Mouse (Mus musculus): ENCODE data around the gene Usp39. TPM values are rescaled to one million over a fixed set of nuclear protein-coding genes. Genes with fewer than 3 reads are reported as not detected.

Usp39 gene
- polyA plus RNA-seq, 1 experiment = 12.0 TPM

DNA sequence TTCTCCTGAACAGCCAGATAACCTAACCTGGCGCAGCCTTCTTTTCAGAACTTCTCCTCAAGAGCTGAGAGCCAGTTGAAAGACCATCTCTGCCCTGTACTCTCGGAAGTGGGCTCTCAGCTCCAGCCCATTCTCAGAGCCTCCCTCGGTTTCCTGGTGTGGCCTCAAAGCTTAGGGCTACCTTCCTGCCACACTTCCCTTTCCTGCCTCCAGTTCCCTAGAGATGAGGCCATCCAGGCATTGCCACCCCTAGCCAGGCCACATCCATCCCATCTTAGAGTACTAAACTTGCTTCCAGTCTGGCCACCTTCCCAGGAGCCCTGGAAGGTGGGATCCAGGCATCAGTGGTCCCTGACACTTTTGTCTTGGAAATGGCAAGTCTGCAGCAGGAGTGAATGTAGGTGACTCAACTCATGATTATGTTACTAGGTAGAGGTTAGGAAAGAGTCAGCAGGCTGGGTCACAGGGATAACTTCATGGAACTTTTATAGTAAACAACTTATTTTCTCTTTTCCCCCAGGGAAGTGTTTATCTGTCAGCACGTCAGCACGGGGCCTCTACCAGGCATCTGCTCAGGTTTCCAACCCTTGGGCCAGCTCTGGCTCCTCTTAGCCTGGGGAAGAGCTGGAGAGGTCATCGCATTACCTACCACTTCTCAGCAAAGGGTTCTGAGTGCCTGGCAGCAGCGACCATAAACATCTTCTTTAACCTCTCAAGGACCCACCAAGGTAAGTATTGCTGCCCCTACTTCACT is 34.6 kb upstream of the Usp39 start:
- peak overlapping the region; percentile 82 for H3K27ac ChIP-seq (replicated peaks; ENCODE audit: low read depth, low read length)
- H3K4me1 ChIP-seq (ENCODE audit: control insufficient read depth, insufficient read depth, insufficient read length, low read length) = peaks cover 3% of the 10 kb centered on the region; the same call in 1 of the 2 replicates
- peak overlapping the region; percentile 91 for H3K4me3 ChIP-seq (ENCODE audit: insufficient read depth, low read depth, low read length)

- Histone ChIP-seq H3K27ac (replicated peaks; ENCODE audit: low read depth, low read length) (peak overlapping the region; percentile 35; the same call in 1 of the 2 replicates), H3K4me1 (ENCODE audit: control insufficient read depth, insufficient read depth, insufficient read length, low read length) (peaks cover 3% of the 10 kb centered on the region; the same call in 1 of the 2 replicates), H3K4me3 (ENCODE audit: insufficient read depth, low read depth, low read length) (peak overlapping the region; percentile 91)
Observed at GRCm38 (mm10) chr6:72378510-72379234, 33.7 kb upstream of the Usp39 start.

DNA sequence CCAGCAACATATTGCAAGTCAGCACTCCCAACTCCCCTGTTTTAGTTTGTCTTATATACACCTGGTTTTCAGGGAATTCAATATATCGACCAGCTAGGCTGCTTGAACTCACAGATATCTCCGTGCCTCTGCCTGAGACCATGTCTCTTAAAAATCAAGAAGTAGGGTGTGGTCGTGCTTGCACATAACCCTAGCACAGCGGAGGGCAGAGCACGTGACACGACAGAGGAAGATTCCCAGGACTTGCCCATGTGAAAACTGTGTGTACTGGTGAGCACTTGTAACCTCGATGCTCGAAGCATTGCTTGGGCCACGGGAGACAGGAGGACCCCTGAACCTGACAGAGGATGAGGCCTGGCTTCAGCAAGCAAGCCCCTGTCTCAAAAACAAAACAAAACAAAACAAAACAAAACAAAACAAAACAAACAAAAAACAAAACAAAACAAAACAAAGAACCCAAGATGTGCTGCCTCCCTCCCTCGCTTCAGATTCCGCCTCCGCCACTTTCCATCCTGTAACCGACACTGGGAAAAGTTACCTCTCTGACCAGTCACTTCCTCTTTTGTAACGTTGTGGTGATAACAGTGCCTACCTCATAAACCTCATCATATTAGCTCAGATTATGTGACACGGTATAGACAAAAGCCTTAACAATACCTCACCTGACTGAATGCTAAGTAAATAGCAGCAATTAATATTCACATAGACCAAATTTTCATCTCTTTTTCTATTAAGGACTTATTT is 30.0 kb upstream of the Usp39 start:
- Histone ChIP-seq H3K4me3 (ENCODE audit: insufficient read depth, low read depth, low read length) (no peak overlapping the region), H3K27ac (replicated peaks; ENCODE audit: low read depth, low read length) (no peak overlapping the region), H3K4me1 (ENCODE audit: control insufficient read depth, insufficient read depth, insufficient read length, low read length) (peaks cover 7% of the 10 kb centered on the region; the same call in 1 of the 2 replicates)

DNA sequence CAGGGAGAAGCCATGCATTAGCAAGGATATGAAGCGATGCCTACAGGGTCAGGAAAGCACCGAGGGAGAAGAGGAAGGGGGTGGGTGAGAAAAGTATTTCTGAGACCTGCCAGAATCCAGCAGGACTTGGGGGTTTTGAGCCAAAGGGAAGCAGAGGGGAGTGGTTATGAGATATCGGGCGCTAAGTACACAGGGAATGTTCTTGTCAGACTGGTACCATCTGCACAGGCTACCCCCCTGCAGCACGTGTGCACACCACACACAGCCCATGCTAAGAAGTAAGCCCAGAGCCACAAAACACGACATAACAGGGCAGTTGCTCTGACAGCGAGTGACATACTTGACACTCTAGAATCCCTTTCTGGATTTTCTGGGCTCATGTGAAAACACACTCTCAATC is 29.2 kb upstream of the Usp39 start:
- no peak overlapping the region for H3K27ac ChIP-seq (replicated peaks; ENCODE audit: low read depth, low read length)
- peaks cover 4% of the 10 kb centered on the region; the same call in 1 of the 2 replicates for H3K4me1 ChIP-seq (ENCODE audit: control insufficient read depth, insufficient read depth, insufficient read length, low read length)
- no peak overlapping the region for H3K4me3 ChIP-seq (ENCODE audit: insufficient read depth, low read depth, low read length)

DNA sequence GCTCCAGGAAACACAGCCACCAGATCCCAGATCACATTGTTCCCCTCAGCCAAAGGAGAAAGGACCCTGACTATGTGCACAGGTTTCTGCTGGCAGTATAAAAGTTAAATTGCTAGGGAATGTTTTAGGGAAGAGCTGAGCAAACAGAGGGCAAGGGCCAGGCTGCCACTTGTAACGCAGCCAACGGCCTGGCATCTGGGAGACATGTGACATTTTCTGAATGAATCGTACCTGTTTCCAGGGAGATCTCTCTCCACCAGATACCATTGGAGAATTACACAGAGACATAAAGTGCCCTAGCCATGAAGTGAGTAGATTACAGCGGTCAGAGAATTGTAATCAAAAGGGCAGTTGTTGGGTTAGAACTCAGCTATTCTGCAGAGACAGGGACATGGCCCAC is 28.2 kb upstream of the Usp39 start:
- H3K27ac ChIP-seq (replicated peaks; ENCODE audit: low read depth, low read length) = no peak overlapping the region
- H3K4me1 ChIP-seq (ENCODE audit: control insufficient read depth, insufficient read depth, insufficient read length, low read length) = peaks cover 4% of the 10 kb centered on the region; the same call in 1 of the 2 replicates

GRCm38 (mm10) chr6:72371571-72371970 is 26.6 kb upstream of the Usp39 start:
- no peak overlapping the region for H3K4me3 ChIP-seq (ENCODE audit: insufficient read depth, low read depth, low read length)
- no peak overlapping the region for H3K27ac ChIP-seq (replicated peaks; ENCODE audit: low read depth, low read length)
- peaks cover 4% of the 10 kb centered on the region; the same call in 1 of the 2 replicates for H3K4me1 ChIP-seq (ENCODE audit: control insufficient read depth, insufficient read depth, insufficient read length, low read length)

More for the DNA sequence above, 28.2 kb upstream of the Usp39 start:
- no peak overlapping the region for H3K4me3 ChIP-seq (ENCODE audit: insufficient read depth, low read depth, low read length)

GRCm38 (mm10) chr6:72371147-72371546 is 26.2 kb upstream of the Usp39 start:
- Histone ChIP-seq H3K4me3 (ENCODE audit: insufficient read depth, low read depth, low read length) (no peak overlapping the region), H3K27ac (replicated peaks; ENCODE audit: low read depth, low read length) (no peak overlapping the region), H3K4me1 (ENCODE audit: control insufficient read depth, insufficient read depth, insufficient read length, low read length) (peaks cover 4% of the 10 kb centered on the region; the same call in 1 of the 2 replicates)

DNA sequence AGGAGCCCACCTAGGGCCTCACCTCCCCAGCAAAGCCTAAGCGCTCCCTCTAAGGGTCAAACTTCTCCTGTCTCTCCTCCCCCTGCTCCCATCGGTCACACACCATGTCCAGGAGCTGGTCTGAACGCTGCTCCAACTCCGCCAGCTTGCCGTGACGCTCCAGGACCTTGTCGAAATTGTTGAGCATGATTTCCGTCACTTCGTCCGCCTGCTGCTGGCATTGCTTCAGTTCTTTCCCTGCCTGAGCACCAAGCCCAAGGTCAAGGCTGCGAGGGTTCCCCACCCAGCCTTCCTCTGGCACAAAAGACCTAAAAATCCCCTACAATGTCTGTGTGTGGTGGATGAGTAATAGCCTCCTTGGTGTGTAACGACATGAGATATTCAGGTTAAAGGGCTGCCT is 25.1 kb upstream of the Usp39 start:
- peaks cover 4% of the 10 kb centered on the region; the same call in 1 of the 2 replicates for H3K4me1 ChIP-seq (ENCODE audit: control insufficient read depth, insufficient read depth, insufficient read length, low read length)
- H3K4me3 ChIP-seq (ENCODE audit: insufficient read depth, low read depth, low read length) = no peak overlapping the region
- no peak overlapping the region for H3K27ac ChIP-seq (replicated peaks; ENCODE audit: low read depth, low read length)

- Histone ChIP-seq H3K4me3 (ENCODE audit: insufficient read depth, low read depth, low read length) (no peak overlapping the region), H3K27ac (replicated peaks; ENCODE audit: low read depth, low read length) (no peak overlapping the region), H3K4me1 (ENCODE audit: control insufficient read depth, insufficient read depth, insufficient read length, low read length) (peaks cover 4% of the 10 kb centered on the region; the same call in 1 of the 2 replicates)
Observed at GRCm38 (mm10) chr6:72369557-72369956, 24.6 kb upstream of the Usp39 start.

GRCm38 (mm10) chr6:72367460-72367974 is 22.5 kb upstream of the Usp39 start:
- Histone ChIP-seq H3K4me1 (ENCODE audit: control insufficient read depth, insufficient read depth, insufficient read length, low read length) (peaks cover 4% of the 10 kb centered on the region; the same call in 1 of the 2 replicates), H3K4me3 (ENCODE audit: insufficient read depth, low read depth, low read length) (no peak overlapping the region), H3K27ac (replicated peaks; ENCODE audit: low read depth, low read length) (no peak overlapping the region)

DNA sequence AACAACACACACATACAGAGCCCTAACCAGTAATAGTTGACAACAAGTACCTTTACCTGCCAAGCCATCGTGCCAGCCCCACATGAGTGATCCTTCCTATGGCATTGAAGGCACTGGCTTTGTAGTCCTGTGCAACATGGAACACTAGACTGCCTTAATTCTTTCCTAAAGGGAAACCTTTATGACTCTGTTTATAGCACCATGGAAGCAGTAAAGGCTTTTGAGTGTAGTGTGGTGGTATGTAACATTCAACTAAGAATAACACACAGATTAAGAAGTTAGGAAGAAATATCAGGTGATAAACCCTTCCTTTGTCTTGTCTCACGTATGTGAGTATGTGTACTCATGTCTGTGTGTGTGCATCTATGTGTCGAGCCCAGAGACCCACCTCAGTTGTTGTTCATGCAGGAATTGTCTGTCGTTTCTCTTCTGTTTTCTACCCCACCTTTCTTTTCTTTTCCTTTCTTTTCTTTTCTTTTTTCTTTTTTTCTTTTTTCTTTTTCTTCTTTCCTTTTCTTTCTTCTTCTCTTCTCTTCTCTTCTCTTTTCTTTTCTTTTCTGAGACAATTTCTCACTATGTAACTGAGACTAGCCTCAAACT is 22.0 kb upstream of the Usp39 start, which contains the start of gene Rnf181:
Gene Rnf181 (minus strand): TSS at position 113 of the 600 bp plus-strand sequence.
- Histone ChIP-seq H3K4me1 (ENCODE audit: control insufficient read depth, insufficient read depth, insufficient read length, low read length) (peaks cover 4% of the 10 kb centered on the region; the same call in 1 of the 2 replicates), H3K4me3 (ENCODE audit: insufficient read depth, low read depth, low read length) (no peak within 1 kb of the TSS)

GRCm38 (mm10) chr6:72366304-72366703 is 21.3 kb upstream of the Usp39 start:
- no peak overlapping the region for H3K4me3 ChIP-seq (ENCODE audit: insufficient read depth, low read depth, low read length)
- peaks cover 3% of the 10 kb centered on the region; the same call in 1 of the 2 replicates for H3K4me1 ChIP-seq (ENCODE audit: control insufficient read depth, insufficient read depth, insufficient read length, low read length)
- no peak overlapping the region for H3K27ac ChIP-seq (replicated peaks; ENCODE audit: low read depth, low read length)

More for the DNA sequence above, 22.0 kb upstream of the Usp39 start, which contains the start of gene Rnf181:
- H3K27ac ChIP-seq (replicated peaks; ENCODE audit: low read depth, low read length) = no peak within 1 kb of the TSS

DNA sequence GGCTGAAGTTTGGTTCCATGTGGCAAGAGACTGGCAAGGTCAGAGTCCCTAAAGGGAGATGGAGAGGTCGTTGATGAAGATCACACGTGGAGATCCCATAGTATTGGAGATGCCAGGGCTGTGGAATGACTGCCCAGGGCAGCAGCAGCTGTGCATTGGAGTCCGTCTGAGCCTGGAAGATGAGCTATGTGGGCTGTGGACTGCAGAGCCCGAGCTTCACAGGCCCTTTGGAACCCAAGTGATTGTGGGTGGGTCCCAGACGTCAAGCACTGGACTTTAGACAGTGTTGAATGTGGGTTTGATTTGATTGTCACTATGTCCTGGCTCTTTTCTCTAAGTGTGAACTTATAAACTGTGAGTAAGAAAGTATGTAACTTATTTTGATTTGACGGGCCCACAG is 20.0 kb upstream of the Usp39 start:
- Histone ChIP-seq H3K4me3 (ENCODE audit: insufficient read depth, low read depth, low read length) (no peak overlapping the region), H3K27ac (replicated peaks; ENCODE audit: low read depth, low read length) (no peak overlapping the region), H3K4me1 (ENCODE audit: control insufficient read depth, insufficient read depth, insufficient read length, low read length) (peaks cover 2% of the 10 kb centered on the region; the same call in 1 of the 2 replicates)

DNA sequence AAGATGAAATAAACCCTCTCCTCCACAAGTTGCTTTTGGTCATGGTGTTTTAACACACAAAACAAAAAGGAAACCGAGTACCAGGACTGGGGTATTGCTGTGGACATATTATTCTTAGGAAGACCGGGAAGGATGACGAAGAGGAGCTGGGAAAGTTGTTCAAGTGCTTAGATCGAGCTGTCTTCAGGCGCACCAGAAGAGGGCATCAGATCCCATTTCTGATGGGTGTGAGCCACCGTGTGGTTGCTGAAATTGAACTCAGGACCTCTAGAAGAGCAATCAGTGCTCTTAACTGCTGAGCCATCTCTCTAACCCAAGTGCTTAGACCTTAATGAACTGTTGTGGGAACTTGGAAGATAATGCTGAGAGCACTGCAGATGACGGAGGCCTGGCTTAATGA is 19.0 kb upstream of the Usp39 start:
- H3K4me1 ChIP-seq (ENCODE audit: control insufficient read depth, insufficient read depth, insufficient read length, low read length) = peaks cover 2% of the 10 kb centered on the region; the same call in 1 of the 2 replicates
- H3K27ac ChIP-seq (replicated peaks; ENCODE audit: low read depth, low read length) = no peak overlapping the region
- no peak overlapping the region for H3K4me3 ChIP-seq (ENCODE audit: insufficient read depth, low read depth, low read length)
